Comparison of ENCODE assay signal across 1 mouse cellular context in genomic region chr10:93069721-93070120, GRCm38 (mm10).
TF ChIP-seq lines count a peak whose summit lies in the region.

No protein-coding gene starts in this region.

TF ChIP-seq in CH12.LX, 34 proteins besides CTCF, POLR2A, EP300 and RAD21:
- TF ChIP-seq ZNF384 (IDR thresholded peaks at IDR 0.05; ENCODE audit: low read depth, low read length) (peak; percentile 23; the same call in 1 of the 2 replicates), IRF4 (IDR thresholded peaks at IDR 0.05; ENCODE audit: low read depth, low read length) (no peak), SIN3A (IDR thresholded peaks at IDR 0.05; ENCODE audit: low read length) (no peak)
